Mouse (Mus musculus): ENCODE results near the gene Rufy1.

DNA sequence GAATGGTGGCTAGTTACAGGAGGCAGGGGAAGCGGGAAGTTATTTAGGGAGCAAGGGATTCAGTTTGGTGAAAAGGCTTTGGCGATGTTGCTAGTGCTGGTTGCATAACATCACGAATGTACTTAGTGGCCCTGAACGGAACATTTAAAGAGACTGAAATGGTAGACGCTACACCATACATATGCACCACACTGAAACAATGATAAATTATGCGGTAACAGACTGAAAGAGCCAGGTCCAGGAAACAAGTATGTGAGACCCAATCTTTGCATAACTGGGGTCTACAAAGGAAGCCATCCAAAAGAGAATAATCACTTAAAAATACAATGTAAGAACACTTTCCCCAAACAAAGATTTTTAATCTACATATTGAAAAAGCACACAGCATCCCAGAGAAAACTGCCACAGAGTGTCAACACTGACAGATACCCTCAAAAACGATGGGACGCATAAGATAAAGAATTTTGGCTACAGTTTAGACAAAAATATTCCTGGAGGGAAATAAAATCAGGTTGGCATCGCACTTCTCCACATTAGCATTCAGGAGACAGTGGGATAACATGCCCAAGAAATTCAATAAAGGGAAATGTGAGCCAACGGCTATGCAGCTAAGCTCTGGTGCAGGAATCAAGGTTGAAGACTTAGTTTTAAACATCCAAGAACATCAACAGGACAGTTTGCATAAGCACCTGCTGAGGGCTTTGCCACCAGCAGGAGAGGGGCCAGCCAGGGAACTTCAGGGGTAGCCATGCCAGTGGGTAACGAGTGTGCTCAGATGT, 41.4 kb upstream of the Rufy1 start:
- no peak for TF ChIP-seq E2F4 (IDR thresholded peaks at IDR 0.05; ENCODE audit: borderline replicate concordance, low read depth, low read length)
- no peak for TF ChIP-seq ZKSCAN1 (IDR thresholded peaks at IDR 0.05; ENCODE audit: low read depth, low read length)
